Mouse (Mus musculus) left cerebral cortex, adult 2 months (tissue): ENCODE results near the gene Mmp19. TPM values are rescaled to one million over a fixed set of nuclear protein-coding genes. Genes with fewer than 3 reads are reported as not detected.
A peak's percentile ranks its signal among the peaks of the same experiment; 100 is the strongest.

Experiments used
- DNase-seq, 2 experiments: peaks; one replicate each; pipeline ENCODE4 v3.0.0; 2021 to 2022; ENCODE audit warnings: low spot score in 2 of 2, mixed read lengths in 1 of 2; ENCODE audit errors: extremely low spot score in 1 of 2
- H3K27ac ChIP-seq: fragments of 200-600 bp; 2 replicates; pipeline ENCODE4 v1.8.1; 2022
- H3K4me3 ChIP-seq: fragments of 200-600 bp; 2 replicates; pipeline ENCODE4 v1.8.1; 2022
- CTCF ChIP-seq: fragments of 200-600 bp; IDR thresholded peaks from 2 replicates; pipeline ENCODE4 v1.8.1; 2022; ENCODE audit warnings: antibody characterized with exemption, mild to moderate bottlenecking, moderate library complexity
- intact Hi-C: fragments of 180-260 bp; cut with DNase I; formaldehyde crosslinking; loops from one replicate; pipeline ENCODE4 v1.15.1; 2025
- total RNA-seq, 2 experiments: library from RNA; stranded (reverse); gene quantifications; 2 replicates each; pipeline ENCODE4 v1.2.3; 2021

Mmp19 gene
- total RNA-seq, 2 experiments from 2014 or later: 0.48 to 0.63 TPM

DNA sequence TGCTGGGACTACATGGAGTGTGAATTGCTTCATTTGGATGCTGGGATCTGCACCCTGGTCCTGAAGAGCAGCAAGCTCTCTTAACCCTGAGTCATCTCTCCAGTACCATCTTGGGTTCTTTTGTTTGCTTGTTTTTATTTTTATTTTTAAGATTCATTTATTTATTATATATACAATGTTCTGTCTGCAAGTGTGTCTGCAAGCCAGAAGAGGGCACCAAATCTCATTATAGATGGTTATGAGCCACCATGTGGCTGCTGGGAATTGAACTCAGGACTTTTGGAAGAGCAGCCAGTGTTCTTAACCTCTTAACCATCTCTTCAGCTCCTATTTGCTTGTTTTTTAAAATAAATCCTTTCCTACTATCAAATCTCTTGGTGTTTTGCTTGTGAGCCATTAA, 46.7 kb downstream of the Mmp19 start:
- Histone ChIP-seq H3K4me3 (no peak overlapping the region), H3K27ac (no peak overlapping the region)
- DNase-seq: no peak
- TF ChIP-seq CTCF: peak; percentile 29
- intact Hi-C loops: no loop called here

- no peak overlapping the region for H3K27ac ChIP-seq
- H3K4me3 ChIP-seq: no peak overlapping the region
- intact Hi-C loops: no loop called here
- TF ChIP-seq CTCF: no peak
- DNase-seq: no peak
These were observed 48.7 kb downstream of the Mmp19 start for GRCm38 (mm10) chr10:128839434-128839833.

DNA sequence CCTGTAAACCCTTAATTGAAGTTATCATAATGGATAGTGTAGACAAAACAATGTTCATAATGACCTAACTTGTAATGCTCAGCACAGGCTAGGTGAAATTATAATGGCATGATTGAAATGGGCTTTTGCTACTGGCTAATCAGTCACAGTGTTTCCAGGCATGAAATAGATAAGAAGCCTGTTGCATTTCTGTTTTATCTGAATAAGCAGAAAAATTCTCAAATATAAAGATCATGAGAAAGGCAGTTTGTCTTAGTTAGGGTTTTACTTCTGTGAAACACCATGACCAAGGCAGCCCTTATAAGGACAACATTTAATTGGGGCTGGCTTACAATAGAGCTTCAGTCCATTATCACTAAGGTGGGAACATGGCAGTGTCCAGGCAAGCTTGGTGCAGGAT, 49.9 kb downstream of the Mmp19 start:
- intact Hi-C loops: no loop called here

DNA sequence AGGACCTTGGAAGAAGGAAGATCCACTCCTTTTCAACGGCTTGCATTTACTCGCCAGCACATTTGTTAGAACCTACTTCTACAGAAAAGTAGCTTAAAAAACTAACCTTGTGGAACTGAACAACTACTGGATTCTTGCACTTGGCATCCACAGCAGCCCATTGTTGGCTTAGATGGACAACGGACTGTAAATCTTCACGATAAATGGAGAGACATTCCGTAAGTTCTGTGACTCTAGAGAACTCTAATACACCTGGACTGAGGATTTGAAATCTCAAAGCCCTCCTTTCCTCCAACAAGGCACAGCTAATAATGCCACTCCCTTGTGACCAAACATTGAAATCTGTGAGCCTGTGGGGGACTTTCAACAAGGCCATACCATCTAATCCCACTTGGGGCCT, 52.5 kb downstream of the Mmp19 start:
- intact Hi-C loops: no loop called here

More for the DNA sequence above, 49.9 kb downstream of the Mmp19 start:
- Histone ChIP-seq H3K27ac (no peak overlapping the region), H3K4me3 (no peak overlapping the region)
- DNase-seq: no peak
- TF ChIP-seq CTCF: no peak

DNA sequence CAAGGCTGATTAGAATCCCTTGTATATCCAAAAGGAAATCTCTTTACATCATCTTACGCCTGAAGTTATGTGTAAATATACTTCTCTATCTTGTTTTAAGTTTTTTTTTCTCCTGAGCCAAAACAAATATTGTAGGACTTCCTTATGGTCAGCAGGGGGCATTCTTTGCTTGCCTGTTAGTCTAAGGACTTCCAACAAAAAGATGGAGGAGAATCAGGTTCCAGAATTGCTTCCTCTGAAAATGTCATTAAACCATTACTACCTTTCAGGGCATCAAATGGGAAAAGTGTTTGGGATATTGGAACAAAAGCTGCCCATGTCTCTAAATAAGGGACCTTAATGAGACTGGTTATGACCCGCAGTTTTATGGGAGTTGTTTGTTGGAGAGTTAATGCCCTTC, 54.8 kb downstream of the Mmp19 start:
- no peak overlapping the region for H3K27ac ChIP-seq
- H3K4me3 ChIP-seq: no peak overlapping the region
- DNase-seq: no peak
- TF ChIP-seq CTCF: peak; percentile 72
- intact Hi-C loops: loop anchor here (1.0 to 5.0 kb wide), 2 partner anchors 50 to 132 kb away; no protein-coding TSS in a partner anchor

More for the DNA sequence above, 52.5 kb downstream of the Mmp19 start:
- Histone ChIP-seq H3K4me3 (no peak overlapping the region), H3K27ac (no peak overlapping the region)
- no peak for TF ChIP-seq CTCF
- no peak for DNase-seq

- H3K4me3 ChIP-seq: no peak overlapping the region
- intact Hi-C loops: loop anchor here (5.0 kb wide), 1 partner anchor 131 kb away; no protein-coding TSS in a partner anchor
- DNase-seq: no peak
- no peak overlapping the region for H3K27ac ChIP-seq
- TF ChIP-seq CTCF: no peak
These were observed 56.0 kb downstream of the Mmp19 start for GRCm38 (mm10) chr10:128846664-128847063.

GRCm38 (mm10) chr10:128848426-128848825, 57.7 kb downstream of the Mmp19 start:
- no peak for DNase-seq
- Histone ChIP-seq H3K4me3 (no peak overlapping the region), H3K27ac (no peak overlapping the region)
- intact Hi-C loops: loop anchor here (5.0 kb wide), 1 partner anchor 129 kb away; no protein-coding TSS in a partner anchor
- TF ChIP-seq CTCF: no peak

DNA sequence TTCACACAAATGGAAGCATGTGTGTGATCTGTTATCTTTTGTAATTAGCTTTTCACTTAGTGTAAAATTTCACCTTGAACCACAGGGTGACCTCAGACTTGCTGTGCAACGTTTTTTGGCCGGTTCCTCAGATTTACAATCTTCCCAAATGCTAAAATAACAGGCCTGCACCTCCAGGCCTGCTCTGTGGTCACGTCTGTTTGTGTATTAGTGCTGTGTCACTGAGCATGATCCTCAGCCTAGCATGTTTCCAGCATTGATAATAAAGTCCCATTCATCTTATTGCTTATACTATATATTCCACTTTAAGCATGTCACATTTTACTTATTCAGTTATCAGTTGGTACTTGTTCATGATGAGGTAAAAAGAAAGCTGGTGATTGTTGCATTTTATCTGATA, 59.6 kb downstream of the Mmp19 start:
- intact Hi-C loops: no loop called here
- H3K4me3 ChIP-seq: no peak overlapping the region
- no peak for DNase-seq
- H3K27ac ChIP-seq: no peak overlapping the region
- TF ChIP-seq CTCF: no peak

Other genes starting within 250 kb of the Mmp19 start
- 10 to 100 TPM; 12.4 to 15.7 TPM for gene Zc3h10, start 243.1 kb upstream of the Mmp19 start, total RNA-seq
- gene Rpl41, start 241.6 kb upstream of the Mmp19 start, total RNA-seq: 1,000 to 10,000 TPM; 1,506 to 1,537 TPM
- gene Pa2g4, start 224.9 kb upstream of the Mmp19 start, total RNA-seq: 10 to 100 TPM; 51.7 to 58.0 TPM
- 1 to 10 TPM; 5.0 to 5.4 TPM for gene Erbb3, start 201.3 kb upstream of the Mmp19 start, total RNA-seq
- gene Rps26, start 164.2 kb upstream of the Mmp19 start, total RNA-seq: 100 to 1,000 TPM; 211 to 235 TPM
- gene Ikzf4, start 144.9 kb upstream of the Mmp19 start, total RNA-seq: 10 to 100 TPM; 16.2 to 16.8 TPM
- gene Suox, start 116.8 kb upstream of the Mmp19 start, total RNA-seq: 10 to 100 TPM; 11.3 to 12.3 TPM
- 100 to 1,000 TPM; 123 to 132 TPM for gene Rab5b, start 94.6 kb upstream of the Mmp19 start, total RNA-seq
- under 1 TPM; 0.36 to 0.75 TPM for gene Pmel, start 86.7 kb upstream of the Mmp19 start, total RNA-seq
- gene Cdk2, start 85.9 kb upstream of the Mmp19 start, total RNA-seq: 1 to 10 TPM; 2.2 to 2.6 TPM
- 1 to 10 TPM; 7.4 to 7.9 TPM for gene Dgka, start 46.1 kb upstream of the Mmp19 start, total RNA-seq
- 10 to 100 TPM; 27.1 to 27.8 TPM for gene Pym1, start 43.0 kb upstream of the Mmp19 start, total RNA-seq
- 10 to 100 TPM; 62.3 TPM for gene Dnajc14, start 13.2 kb downstream of the Mmp19 start, total RNA-seq
- 10 to 100 TPM in 1 of 2 experiments, 1 to 10 TPM in 1; 7.9 to 10.3 TPM for gene Tmem198b, start 13.5 kb downstream of the Mmp19 start, total RNA-seq
- 10 to 100 TPM; 33.0 to 33.6 TPM for gene Sarnp, start 26.4 kb downstream of the Mmp19 start, total RNA-seq
- gene Ormdl2, start 30.7 kb downstream of the Mmp19 start, total RNA-seq: 1 to 10 TPM; 7.9 to 9.0 TPM
- gene Gdf11, start 100.8 kb downstream of the Mmp19 start, total RNA-seq: 10 to 100 TPM; 13.1 to 15.3 TPM
- gene Cd63, start 110.1 kb downstream of the Mmp19 start, total RNA-seq: 10 to 100 TPM; 63.7 to 73.3 TPM
- 1 to 10 TPM; 6.5 to 7.4 TPM for gene Rdh5, start 132.0 kb downstream of the Mmp19 start, total RNA-seq
- gene Bloc1s1, start 133.1 kb downstream of the Mmp19 start, total RNA-seq: 10 to 100 TPM; 78.8 to 80.8 TPM
- gene Itga7, start 142.9 kb downstream of the Mmp19 start, total RNA-seq: 10 to 100 TPM; 13.2 to 16.3 TPM
- not detected for gene Mettl7b, start 170.1 kb downstream of the Mmp19 start, total RNA-seq
- gene Olfr9, start 198.5 kb downstream of the Mmp19 start, total RNA-seq: not detected
- not detected for gene Olfr763, start 219.9 kb downstream of the Mmp19 start, total RNA-seq
- not detected for gene Olfr764-ps1, start 249.0 kb downstream of the Mmp19 start, total RNA-seq